ENCODE assay signal across 9 mouse cellular contexts in the genomic region with DNA sequence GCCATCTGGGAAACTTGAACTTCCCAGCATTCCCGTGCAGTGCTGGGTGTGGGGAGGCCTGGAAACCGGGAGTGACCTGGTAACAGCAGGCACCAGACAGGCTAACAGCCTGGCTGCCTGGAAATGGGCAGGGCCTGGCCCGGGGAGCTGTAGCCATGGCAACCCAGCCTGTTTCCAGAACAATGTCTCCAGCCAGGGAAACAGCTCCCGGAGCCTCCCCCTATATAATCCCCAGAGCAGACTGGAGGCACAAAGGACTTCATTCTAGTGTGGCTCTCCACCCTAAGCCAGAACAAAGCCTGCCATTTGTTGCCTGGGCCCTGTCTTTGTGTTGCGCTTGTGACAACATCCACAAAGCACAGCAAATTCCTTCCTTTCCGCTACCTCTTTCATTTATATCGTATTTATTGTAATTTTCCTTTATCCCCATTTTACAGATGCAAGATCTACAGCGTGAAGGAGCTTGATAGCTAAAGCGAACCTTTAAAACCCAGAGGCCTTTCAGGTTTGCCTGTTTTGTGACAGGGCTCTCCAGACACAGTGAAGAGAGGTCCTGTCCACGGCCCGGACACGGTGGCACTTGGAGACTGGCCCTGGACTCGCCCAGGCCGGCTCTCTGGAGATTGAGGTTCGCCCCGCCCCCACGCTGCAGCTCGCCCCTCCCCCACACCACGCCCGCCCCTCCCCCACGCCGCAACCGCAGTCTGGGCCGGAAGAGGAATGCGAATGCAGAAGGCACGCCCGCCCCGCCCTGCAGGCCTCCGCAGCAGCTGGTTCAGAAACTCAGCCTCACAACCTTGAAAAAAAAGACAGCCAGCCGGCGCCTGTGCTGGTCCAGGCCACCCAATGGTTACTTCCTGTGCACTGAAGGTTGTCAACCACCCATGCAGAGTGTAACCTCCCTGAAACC. TPM values are rescaled to one million over a fixed set of nuclear protein-coding genes. Genes with fewer than 3 reads are reported as not detected.
DNase-seq lines count a peak whose midpoint lies in the region; ATAC-seq and TF ChIP-seq lines count a peak whose summit lies in the region.
"Had no signal": no experiment of that assay in that cellular context is flagged by ENCODE, and none has a peak within 500 bp of the region (broad histone marks: within the 10 kb centered on the region; RNA-seq: fewer than 3 reads in every experiment).

No protein-coding gene starts in this region.

- peak overlapping the region; percentile 31 for H3K4me2 ChIP-seq in embryonic facial prominence, embryonic 13.5 days
- peak overlapping the region; percentile 45 for H3K4me2 ChIP-seq in intestine, postnatal 0 days (replicated peaks; ENCODE audit: low read depth)
- H3K4me2 ChIP-seq in midbrain, embryonic 11.5 days = peak overlapping the region; percentile 33; the same call in 1 of the 2 replicates

- WGBS in embryonic facial prominence, embryonic 13.5 days = 6% methylated on average over 31 of the region's 31 CpGs
- 9% methylated on average over 31 of the region's 31 CpGs for WGBS in intestine, postnatal 0 days
- WGBS in limb, embryonic 10.5 days = 6% methylated on average over 31 of the region's 31 CpGs
- under 1% methylated on average over 31 of the region's 31 CpGs for WGBS in midbrain, embryonic 11.5 days

- no peaks in the 10 kb centered on the region for H3K36me3 ChIP-seq in embryonic facial prominence, embryonic 13.5 days
- no peaks in the 10 kb centered on the region for H3K36me3 ChIP-seq in intestine, postnatal 0 days (ENCODE audit: control insufficient read depth, insufficient read depth)
- H3K36me3 ChIP-seq in limb, embryonic 10.5 days = no peaks in the 10 kb centered on the region
- H3K36me3 ChIP-seq in midbrain, embryonic 11.5 days (ENCODE audit: control insufficient read depth, insufficient read depth, low read length) = no peaks in the 10 kb centered on the region

- H3K27ac ChIP-seq in embryonic facial prominence, embryonic 13.5 days = peak overlapping the region; percentile 96
- H3K27ac ChIP-seq in intestine, postnatal 0 days (ENCODE audit: low read depth, low read length) = peak overlapping the region; percentile 88
- H3K27ac ChIP-seq in limb, embryonic 10.5 days = peak overlapping the region; percentile 96
- peak overlapping the region; percentile 100 for H3K27ac ChIP-seq in midbrain, embryonic 11.5 days (ENCODE audit: low read depth, low read length)

- H3K4me1 ChIP-seq in embryonic facial prominence, embryonic 13.5 days = peaks cover 60% of the 10 kb centered on the region
- H3K4me1 ChIP-seq in intestine, postnatal 0 days (replicated peaks; ENCODE audit: control insufficient read depth, insufficient read depth, low read length) = peaks cover 15% of the 10 kb centered on the region; the same call in 1 of the 2 replicates
- peaks cover 49% of the 10 kb centered on the region for H3K4me1 ChIP-seq in limb, embryonic 10.5 days
- H3K4me1 ChIP-seq in midbrain, embryonic 11.5 days (ENCODE audit: control insufficient read depth, insufficient read depth, low read length) = peaks cover 31% of the 10 kb centered on the region

- H3K9ac ChIP-seq in embryonic facial prominence, embryonic 13.5 days = no peak overlapping the region; the same call in 1 of the 2 replicates
- H3K9ac ChIP-seq in intestine, postnatal 0 days (ENCODE audit: low read depth, low read length) = no peak overlapping the region
- peak overlapping the region; percentile 66 for H3K9ac ChIP-seq in midbrain, embryonic 11.5 days (ENCODE audit: low read length)

- no peak for TF ChIP-seq CTCF in intestine, postnatal 0 days (IDR thresholded peaks at IDR 0.05; ENCODE audit: low read depth)

- peak; percentile 44; the same call in 1 of the 2 replicates for ATAC-seq in embryonic facial prominence, embryonic 13.5 days (ENCODE audit: insufficient number of reproducible peaks, insufficient read depth, low FRiP score, low TSS enrichment, low read depth)
- ATAC-seq in intestine, postnatal 0 days = peak; percentile 63
- peak; percentile 90 for ATAC-seq in midbrain, embryonic 11.5 days (ENCODE audit: low FRiP score)

- H3K9me3 ChIP-seq in embryonic facial prominence, embryonic 13.5 days = no peaks in the 10 kb centered on the region
- H3K9me3 ChIP-seq in intestine, postnatal 0 days (ENCODE audit: control insufficient read depth) = no peaks in the 10 kb centered on the region
- H3K9me3 ChIP-seq in limb, embryonic 10.5 days (replicated peaks) = no peaks in the 10 kb centered on the region
- H3K9me3 ChIP-seq in midbrain, embryonic 11.5 days (ENCODE audit: control insufficient read depth, low read length) = peaks cover 3% of the 10 kb centered on the region; the same call in 1 of the 2 replicates

- DNase-seq in layer of hippocampus, adult 11-12 months (ENCODE audit: low spot score) = peak; percentile 88
- DNase-seq in layer of hippocampus, adult 9-10 months (ENCODE audit: low spot score) = no peak
- peak; percentile 99 for DNase-seq in heart, adult 11 months
- DNase-seq in limb, embryonic 10.5 days (ENCODE audit: low spot score) = peak; percentile 90
- peak; percentile 98 for DNase-seq in midbrain, embryonic 11.5 days (ENCODE audit: low spot score, missing footprints)
- peak; percentile 91 for DNase-seq in skeletal muscle tissue, adult 2 months (ENCODE audit: low read depth, low spot score)

- H3K4me3 ChIP-seq in embryonic facial prominence, embryonic 13.5 days = no peak overlapping the region
- H3K4me3 ChIP-seq in intestine, postnatal 0 days (ENCODE audit: low read depth, low read length) = no peak overlapping the region
- peak overlapping the region; percentile 34 for H3K4me3 ChIP-seq in limb, embryonic 10.5 days
- H3K4me3 ChIP-seq in midbrain, embryonic 11.5 days (ENCODE audit: low read depth, low read length) = no peak overlapping the region; the same call in 1 of the 2 replicates

- H3K27me3 ChIP-seq in embryonic facial prominence, embryonic 13.5 days = no peaks in the 10 kb centered on the region
- H3K27me3 ChIP-seq in intestine, postnatal 0 days (replicated peaks; ENCODE audit: control insufficient read depth, insufficient read depth, low read length) = no peaks in the 10 kb centered on the region
- H3K27me3 ChIP-seq in limb, embryonic 10.5 days (ENCODE audit: low read depth, poor library complexity, severe bottlenecking) = no peaks in the 10 kb centered on the region
- H3K27me3 ChIP-seq in midbrain, embryonic 11.5 days (ENCODE audit: control insufficient read depth, insufficient read depth, low read length) = no peaks in the 10 kb centered on the region

RNA-seq across cellular contexts. Expression of gene Atf7ip, which starts 35.4 kb away (rescaled TPM):
- 39.0 and 56.3 TPM in 2 replicates for polyA plus RNA-seq in embryonic facial prominence, embryonic 13.5 days (2015; fragmentation: Nextera tagmentation; extraction: Ambion mirVana)
- 8.6 and 9.4 TPM in 2 replicates for polyA plus RNA-seq in intestine, postnatal 0 days (2015; fragmentation: Nextera tagmentation; extraction: Ambion mirVana)
- polyA plus RNA-seq in limb, embryonic 10.5 days (2016; fragmentation: Nextera tagmentation; extraction: Ambion mirVana) = 40.0 and 49.9 TPM in 2 replicates
- polyA plus RNA-seq in midbrain, embryonic 11.5 days (2014; fragmentation: Nextera tagmentation; extraction: Ambion mirVana) = 43.4 and 46.8 TPM in 2 replicates

RNA-seq across cellular contexts. Expression of gene E330021D16Rik, which starts 55.2 kb away (rescaled TPM):
- polyA plus RNA-seq in embryonic facial prominence, embryonic 13.5 days (2015; fragmentation: Nextera tagmentation; extraction: Ambion mirVana) = not detected in 2 replicates
- polyA plus RNA-seq in intestine, postnatal 0 days (2015; fragmentation: Nextera tagmentation; extraction: Ambion mirVana) = not detected in 2 replicates
- not detected in 2 replicates for polyA plus RNA-seq in limb, embryonic 10.5 days (2016; fragmentation: Nextera tagmentation; extraction: Ambion mirVana)
- not detected in 2 replicates for polyA plus RNA-seq in midbrain, embryonic 11.5 days (2014; fragmentation: Nextera tagmentation; extraction: Ambion mirVana)
- polyA plus RNA-seq: C2C12 had no signal
